Mouse (Mus musculus) thymus, postnatal 14 days (tissue): ENCODE data around the gene Xlr5b.
"Not testable (repeated sequence)": the region's sequence is repeated elsewhere in the genome, so short reads cannot be mapped to it uniquely, and the experiment has no call there.

ENCODE experiments used
- DNase-seq: peaks from one replicate; pipeline ENCODE4 v3.0.0; 2021

Xlr5b gene

DNA sequence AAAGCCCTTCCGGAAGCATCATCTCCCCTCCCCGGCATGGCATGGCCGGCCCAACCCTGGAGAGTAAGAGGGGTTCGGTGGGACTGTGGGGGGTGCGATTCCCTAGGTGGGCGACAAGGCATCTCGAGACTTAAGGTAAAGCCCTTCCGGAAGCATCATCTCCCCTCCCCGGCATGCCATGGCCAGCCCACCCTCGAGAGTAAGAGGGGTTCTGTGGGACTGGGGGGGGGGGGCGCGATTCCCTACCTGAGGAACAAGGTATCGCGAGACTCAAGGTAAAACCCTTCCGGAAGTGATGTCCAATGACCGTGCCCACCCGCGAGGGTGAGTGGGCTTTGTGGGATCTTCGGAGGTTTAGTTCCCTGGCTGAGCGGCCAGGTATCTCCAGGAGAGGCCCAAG lies at the start of gene Xlr5b:
Xlr5b (plus strand) TSS at position 301 of the 400 bp plus-strand sequence.
- DNase-seq = not testable (repeated sequence)

DNA sequence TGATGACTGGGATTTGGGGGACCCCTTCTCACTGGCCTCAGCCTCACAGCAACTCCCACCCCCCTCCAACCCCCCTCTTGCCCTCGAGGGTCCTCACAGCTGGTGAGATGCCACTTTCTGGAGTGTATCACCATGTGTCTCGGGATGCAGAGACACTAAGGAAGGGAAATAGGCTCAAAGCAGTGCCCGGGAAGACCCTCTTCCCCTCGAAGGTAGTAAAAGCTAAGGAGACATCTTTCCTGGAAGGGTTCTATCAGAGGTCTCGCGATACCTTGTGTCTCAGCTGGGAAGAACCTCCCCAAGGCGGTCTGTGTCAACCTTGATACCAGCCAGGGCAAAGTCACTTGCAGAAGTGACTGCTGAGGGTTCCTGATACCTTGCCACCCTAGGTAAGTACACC lies 31.8 kb upstream of the Xlr5b start, which contains the start of gene Gm14685:
Gm14685 (plus strand) TSS at position 301 of the 400 bp plus-strand sequence.
- not testable (repeated sequence) for DNase-seq

DNA sequence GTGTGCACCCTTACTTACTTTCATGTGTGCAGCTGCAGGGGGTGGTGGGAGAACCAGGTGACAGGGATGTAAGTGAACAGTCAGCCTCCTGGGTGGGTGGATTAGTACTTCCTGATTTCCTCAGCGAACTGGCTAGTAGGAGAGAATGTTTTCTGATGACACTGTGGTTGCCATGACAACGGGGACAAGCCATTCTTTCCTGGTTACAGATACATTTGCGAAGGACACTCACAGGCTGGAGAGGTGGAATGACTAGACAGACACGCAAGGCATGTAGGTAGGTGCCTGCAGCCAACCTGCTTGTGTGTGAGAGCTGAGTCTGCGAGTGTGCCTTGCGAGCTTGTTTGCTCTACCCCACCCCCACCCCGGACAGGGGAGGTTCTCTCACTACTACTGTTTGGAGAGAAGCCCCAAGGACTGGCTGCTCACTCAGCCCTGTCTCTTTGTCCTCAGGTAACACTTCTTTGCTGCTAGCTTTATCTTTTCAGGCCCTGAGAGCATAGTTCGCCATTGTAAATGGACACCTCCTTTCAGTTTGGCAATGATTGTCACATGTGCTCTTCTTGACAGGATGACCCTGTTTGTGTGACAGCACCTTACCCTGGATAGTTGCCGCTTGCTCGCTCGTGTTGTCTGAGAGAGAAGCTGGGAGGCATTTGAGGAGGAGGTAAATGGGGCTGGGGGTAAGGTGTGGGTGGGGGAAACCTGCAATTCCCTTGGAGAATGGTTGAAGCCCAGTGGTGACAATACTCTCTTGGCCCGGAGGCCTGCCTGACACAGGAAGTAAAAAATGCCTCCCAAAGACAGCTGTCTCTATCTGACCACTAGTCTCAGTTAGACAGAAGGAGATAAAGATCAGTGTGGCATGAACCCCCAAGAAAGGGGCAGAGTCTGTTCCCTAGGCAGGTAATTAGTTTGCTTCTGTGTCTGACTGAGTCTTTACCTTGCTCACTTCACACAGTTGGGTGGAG lies 25.5 kb upstream of the Xlr5b start:
- not testable (repeated sequence) for DNase-seq

DNA sequence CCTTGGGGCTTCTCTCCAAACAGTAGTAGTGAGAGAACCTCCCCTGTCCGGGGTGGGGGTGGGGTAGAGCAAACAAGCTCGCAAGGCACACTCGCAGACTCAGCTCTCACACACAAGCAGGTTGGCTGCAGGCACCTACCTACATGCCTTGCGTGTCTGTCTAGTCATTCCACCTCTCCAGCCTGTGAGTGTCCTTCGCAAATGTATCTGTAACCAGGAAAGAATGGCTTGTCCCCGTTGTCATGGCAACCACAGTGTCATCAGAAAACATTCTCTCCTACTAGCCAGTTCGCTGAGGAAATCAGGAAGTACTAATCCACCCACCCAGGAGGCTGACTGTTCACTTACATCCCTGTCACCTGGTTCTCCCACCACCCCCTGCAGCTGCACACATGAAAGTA lies 5.4 kb upstream of the Xlr5b start:
- not testable (repeated sequence) for DNase-seq

DNA sequence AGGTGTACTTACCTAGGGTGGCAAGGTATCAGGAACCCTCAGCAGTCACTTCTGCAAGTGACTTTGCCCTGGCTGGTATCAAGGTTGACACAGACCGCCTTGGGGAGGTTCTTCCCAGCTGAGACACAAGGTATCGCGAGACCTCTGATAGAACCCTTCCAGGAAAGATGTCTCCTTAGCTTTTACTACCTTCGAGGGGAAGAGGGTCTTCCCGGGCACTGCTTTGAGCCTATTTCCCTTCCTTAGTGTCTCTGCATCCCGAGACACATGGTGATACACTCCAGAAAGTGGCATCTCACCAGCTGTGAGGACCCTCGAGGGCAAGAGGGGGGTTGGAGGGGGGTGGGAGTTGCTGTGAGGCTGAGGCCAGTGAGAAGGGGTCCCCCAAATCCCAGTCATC lies 754 bp downstream of the Xlr5b start, which contains the start of gene DXBay18:
DXBay18 (minus strand) TSS at position 101 of the 400 bp plus-strand sequence.
- DNase-seq = not testable (repeated sequence)

DNA sequence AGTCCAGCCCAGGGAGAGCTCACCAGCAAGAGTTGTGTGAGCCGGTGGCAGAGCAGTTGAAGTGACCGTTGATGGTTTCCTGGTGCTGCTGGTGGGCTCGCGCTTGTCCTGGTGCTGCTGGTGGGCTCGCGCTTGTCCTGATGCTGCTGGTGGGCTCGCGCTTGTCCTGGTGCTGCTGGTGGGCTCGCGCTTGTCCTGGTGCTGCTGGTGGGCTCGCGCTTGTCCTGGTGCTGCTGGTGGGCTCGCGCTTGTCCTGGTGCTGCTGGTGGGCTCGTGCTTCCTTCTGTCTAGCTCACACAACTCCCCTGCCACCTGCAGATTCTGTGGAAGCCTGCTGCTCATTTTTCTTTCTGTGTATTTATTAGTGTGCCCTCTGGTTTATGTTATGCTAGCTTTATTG lies 28.3 kb downstream of the Xlr5b start, which contains the start of gene Spin2d:
Spin2d (minus strand) TSS at position 101 of the 400 bp plus-strand sequence.
- DNase-seq = not testable (repeated sequence)

DNA sequence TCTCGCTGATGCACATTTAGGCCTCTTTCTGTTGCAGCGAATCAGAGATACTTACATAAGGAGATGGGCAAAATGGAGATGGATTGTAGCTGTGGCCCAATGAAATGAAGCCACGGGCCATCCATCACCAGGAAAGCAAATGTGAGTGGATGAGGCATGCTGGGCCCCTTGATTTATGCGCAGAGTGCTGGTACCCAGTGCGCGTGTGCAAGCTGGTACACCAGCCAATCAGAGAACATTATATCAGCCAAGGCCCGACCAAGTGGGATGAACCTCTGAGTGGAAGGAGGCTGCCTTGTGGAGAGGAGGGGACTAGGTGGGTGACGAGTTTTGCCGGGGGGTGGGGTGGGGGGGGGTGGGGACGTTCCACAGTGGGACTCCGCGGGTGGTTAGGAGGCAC lies 43.3 kb downstream of the Xlr5b start, which contains the start of gene Xlr3b:
Xlr3b (plus strand) TSS at position 274 of the 400 bp plus-strand sequence.
- DNase-seq = peak; percentile 27
